Mouse (Mus musculus) embryo, embryonic 10.5 days (tissue): ENCODE results near the gene Cnnm4.

Source experiments
- DNase-seq: peaks from one replicate; pipeline ENCODE4 v3.0.0-alpha.2; 2015; ENCODE audit warnings: low spot score

Cnnm4 gene

DNA sequence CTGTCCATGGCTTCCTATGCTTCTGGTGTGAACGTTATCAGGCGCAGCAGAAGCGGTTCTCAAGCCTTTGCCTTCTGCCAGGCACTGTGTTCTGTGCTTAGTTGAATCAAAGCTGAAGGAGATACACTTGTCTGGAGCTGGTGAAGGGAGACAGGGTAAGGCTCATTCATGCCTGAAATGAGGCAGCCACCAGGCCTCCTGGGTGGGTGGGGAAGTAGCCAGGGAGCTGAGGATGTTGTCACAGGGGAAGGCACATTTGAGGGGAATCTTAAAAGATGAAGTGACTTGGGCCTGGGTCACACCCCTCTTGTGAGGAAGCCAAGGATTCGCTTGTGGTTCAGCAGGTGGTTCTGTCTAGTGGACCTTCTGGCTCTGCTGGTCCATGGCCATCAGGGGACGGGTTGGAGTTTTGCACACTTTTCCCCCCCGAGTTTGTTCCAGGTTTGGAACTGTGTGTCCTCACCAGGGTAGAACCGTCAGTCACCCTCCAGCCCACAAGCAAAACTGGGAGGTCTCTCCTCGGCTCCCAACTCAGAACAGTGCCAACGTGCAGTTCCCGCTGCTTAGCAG lies 1.9 kb downstream of the Cnnm4 start:
- DNase-seq, result no peak

DNA sequence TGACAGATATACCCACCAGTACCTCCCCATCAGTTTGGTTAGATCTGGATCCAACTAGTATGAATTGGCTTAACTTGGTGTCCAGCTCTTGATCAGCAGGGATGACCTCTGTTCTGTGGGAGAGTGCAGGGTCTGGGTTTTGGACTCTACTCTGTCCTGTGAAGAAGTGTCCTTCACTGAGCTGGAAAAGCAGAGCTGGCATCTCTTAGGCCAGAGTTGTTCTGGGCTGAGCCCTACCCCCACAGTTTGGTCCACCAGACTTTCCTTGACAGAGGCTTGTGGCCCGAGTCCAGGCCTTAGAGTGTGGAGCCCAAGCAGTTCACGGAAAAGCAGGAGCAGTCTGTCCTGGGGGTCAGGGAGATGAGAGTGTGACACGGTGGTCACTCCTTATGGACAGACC lies 3.2 kb downstream of the Cnnm4 start:
- no peak for DNase-seq

DNA sequence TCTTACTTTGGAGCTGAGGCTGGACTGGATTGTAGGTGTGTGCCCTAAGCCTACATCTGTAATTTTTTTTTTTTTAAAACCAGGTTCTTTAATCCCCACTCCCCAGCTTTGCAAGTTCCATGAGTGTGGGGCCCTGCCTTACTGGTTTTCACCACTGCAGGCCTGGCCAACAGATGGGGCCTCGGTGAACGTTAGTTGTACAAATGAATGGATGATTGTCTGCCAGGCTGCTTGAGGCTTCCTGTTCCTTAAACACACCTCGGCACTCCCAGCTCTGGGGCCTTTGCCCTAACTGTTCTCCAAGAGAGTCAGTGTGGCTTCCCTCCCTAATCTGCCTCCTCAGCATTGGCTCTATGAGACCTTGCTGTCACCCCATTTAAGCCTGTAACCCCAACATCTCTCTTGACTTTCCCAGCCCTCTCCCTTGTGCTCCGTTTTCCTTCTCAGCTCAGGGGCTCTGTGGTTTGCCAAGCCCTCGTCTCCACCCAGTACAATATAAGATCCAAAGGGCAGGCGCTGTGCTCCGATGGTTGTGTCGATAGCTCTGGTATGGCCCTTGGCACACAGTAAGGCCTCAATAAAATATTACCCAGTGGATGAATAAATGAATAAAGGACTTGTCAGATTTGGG lies 4.2 kb downstream of the Cnnm4 start:
- no peak for DNase-seq

DNA sequence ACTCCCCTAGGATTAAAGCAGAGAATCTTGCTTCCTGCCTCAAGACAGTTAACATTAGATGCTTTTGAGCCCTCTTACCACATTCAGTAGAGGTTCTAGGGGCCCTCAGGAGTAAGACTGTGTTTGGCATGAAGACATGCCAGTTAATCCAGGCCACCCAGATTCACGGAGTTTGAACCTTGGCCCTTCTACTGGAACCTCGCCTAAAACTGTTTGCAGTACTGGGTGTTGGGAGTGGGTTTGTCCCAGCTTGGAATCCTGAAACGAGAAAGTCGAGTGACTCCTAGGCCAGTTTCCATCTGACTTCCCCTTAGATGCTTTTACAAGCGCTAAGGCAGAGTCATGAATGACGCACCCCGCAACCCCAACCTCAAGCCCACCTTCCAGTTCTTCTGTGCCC lies 5.0 kb downstream of the Cnnm4 start:
- no peak for DNase-seq

DNA sequence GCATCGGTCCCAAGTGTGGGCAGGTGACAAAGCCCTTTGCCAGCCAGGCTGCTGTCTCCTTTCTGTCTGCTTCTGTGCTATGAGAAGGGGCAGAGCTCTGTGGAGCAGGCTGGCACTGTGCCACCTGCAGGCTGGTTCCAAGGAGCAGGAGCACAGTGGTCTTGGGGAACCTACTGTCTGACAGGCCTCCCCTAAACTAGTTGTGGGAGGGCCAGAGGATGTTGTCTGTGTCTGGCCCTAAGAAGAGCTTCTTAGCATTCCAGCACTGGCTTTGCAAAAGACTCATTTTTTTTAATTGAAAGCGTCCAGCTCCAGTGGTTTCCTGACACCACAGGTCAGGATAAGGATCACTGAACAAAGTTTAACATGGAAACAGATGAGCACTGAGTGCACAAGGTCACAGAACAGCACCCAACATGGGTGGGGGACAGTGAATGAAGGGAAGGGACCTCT lies 6.9 kb downstream of the Cnnm4 start:
- DNase-seq, result no peak

GRCm38 (mm10) chr1:36479903-36480899 lies 8.8 kb downstream of the Cnnm4 start:
- no peak for DNase-seq

DNA sequence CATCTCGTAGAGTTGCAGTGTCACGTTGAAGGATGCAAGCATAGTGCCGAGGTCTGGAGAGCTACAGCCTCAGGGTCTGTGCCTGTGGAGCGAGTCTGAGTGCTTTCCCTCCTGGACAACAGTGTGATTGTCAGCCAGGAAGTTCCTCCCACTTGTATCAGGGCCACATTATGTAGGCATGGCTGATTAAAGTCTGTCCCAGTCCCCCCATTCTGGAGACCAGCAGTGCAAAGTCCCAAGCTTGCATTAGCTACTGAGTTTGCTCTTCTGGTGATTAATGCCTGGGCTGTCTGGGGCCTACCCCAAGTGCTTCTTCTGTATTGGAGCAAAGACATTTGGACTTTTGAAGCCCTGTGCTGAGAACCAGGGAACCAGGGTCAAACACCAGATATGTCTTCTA lies 12.4 kb downstream of the Cnnm4 start:
- no peak for DNase-seq

DNA sequence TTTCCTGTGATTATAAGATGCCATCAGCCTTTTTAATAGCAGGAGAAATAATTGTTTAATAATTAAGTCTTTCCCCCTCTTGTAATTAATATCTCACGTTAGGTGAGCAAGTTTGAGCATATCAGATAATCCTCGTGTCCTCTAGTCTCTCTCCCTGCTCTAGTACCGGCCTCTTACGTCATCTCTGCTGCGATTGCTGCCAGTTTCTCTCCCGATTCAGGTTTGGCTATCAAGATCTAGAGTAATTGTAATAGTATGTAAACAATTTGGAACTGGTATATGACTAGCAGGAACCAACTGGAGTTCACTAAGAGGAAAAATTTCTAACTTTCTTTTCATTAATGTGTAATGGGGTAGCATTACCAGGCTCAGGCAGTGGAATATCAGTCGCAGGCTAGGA lies 13.7 kb downstream of the Cnnm4 start:
- no peak for DNase-seq

- DNase-seq, result no peak
Observed at GRCm38 (mm10) chr1:36487111-36487510, 15.7 kb downstream of the Cnnm4 start.

DNA sequence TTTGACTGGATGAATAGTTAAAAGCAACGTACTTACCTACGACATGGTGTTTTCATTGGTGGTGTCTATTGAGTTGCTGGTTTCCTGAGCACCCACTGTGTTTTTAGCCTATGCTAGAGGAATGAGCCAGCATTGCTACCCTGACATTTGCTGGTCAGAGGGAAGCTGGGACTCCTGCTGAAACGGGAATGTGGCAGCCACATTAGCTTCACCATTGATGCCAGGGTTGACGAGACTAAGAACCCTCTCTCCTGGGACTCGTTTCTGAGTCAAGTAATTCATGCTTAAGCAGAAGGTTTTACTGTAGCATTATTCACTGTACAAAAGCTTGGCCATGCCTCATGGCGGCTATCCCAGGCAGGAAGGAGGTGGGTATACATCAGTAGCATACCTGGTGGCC lies 18.2 kb downstream of the Cnnm4 start:
- no peak for DNase-seq

- peak; percentile 67 for DNase-seq
Observed at GRCm38 (mm10) chr1:36492416-36493139, 21.2 kb downstream of the Cnnm4 start.

DNA sequence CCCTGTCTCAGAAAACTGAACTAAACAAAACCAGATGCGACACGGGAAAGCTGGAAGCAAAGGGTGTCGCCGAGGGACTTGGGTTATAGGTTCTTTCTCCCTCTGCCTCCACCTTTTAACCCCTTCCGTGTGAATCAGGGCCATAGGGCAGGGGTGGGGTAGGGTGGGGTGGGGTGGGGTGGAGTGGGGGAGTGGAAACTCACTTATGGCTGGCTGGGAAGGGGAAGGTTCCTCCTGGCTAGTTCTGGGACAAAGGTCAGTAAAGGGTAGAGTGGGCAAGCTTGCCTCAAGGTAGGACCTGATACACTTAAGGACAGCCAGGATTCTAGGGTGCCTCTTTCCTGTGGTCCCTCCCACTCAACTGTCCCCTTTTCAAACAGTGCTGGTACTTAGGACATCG lies 21.9 kb downstream of the Cnnm4 start:
- no peak for DNase-seq

DNA sequence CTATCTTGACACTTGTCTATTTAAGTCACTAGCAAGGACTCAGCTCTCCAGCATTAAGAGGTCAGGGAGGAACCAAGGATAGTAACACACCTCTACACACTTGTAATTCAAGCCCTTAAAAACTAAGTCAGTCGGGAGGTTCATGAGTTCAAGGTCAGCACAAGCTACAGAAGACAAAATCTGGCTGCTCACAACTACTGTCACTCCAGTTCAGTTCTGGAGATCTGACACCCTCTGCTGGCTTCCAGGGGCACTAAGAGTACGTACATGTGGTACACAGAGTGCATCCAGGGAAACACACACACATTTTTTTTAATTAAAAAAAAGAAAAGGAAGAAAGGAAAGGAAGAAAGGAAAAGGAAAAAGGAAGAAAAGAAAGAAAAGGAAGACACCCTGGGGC lies 25.3 kb downstream of the Cnnm4 start:
- DNase-seq, result peak; percentile 28

DNA sequence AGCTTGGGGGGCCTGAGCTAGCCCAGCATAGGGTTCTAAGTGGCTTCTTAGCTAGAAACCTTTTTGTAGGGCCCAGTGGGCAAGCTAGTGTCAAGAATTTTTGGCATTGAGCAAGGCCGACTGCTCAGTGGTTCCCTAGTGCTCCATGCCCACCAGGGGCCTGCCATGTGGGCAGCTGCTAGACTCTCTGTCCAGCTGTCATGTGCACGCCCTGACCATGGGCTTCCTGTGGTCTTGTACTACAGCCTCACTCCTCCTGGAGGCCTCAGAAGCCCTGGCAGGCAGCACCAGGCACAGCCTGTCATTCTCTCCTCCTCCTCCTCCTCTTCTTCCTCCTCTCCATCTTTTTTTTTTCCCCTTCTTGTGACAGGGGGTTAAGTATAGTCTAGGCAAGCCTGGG lies 25.9 kb downstream of the Cnnm4 start:
- DNase-seq, result no peak

DNA sequence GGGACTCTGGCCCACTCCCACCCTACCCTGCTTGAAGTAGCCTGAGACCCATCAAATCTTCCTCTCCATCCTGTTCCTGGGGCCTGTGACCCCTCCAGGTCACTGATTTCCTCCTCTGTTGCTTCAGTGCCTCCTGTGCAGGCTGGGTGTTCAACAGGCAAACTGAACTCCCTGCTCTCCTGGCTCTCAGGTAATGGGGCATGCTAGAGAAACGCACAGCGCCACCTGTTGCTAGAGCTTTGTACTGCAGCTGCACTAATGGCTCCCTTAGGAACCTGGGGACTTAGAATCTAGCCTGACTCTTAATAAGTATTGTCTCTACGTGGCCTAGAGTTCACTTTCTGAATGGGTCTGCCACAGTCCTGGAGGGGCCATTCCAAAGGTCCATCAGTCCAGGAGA lies 29.8 kb downstream of the Cnnm4 start:
- DNase-seq, result peak; percentile 82

DNA sequence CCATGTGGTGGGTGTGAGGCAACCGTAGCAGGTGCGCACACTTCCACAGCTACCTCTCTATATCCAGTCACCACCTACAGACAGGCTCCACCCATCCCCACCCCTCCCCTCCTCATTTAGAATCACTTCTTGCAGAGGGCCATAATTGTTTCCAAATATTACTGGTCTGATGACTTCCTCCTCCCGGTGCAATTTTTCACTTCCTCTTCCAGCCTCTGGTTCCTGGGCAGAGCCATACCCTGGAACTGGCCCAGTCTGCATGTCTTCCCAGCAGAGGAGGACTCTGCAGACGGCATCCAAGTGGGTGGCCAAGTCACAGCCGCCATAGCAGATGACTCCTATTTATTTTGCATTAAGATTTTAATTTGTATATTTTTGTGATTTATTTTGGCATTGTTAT lies 36.8 kb downstream of the Cnnm4 start:
- no peak for DNase-seq

- DNase-seq, result peak; percentile 99
Observed at GRCm38 (mm10) chr1:36511289-36512021, 40.0 kb downstream of the Cnnm4 start, which contains the start of gene Cnnm3. TSS of gene Cnnm3 (plus strand) at chr1:36511867.

DNA sequence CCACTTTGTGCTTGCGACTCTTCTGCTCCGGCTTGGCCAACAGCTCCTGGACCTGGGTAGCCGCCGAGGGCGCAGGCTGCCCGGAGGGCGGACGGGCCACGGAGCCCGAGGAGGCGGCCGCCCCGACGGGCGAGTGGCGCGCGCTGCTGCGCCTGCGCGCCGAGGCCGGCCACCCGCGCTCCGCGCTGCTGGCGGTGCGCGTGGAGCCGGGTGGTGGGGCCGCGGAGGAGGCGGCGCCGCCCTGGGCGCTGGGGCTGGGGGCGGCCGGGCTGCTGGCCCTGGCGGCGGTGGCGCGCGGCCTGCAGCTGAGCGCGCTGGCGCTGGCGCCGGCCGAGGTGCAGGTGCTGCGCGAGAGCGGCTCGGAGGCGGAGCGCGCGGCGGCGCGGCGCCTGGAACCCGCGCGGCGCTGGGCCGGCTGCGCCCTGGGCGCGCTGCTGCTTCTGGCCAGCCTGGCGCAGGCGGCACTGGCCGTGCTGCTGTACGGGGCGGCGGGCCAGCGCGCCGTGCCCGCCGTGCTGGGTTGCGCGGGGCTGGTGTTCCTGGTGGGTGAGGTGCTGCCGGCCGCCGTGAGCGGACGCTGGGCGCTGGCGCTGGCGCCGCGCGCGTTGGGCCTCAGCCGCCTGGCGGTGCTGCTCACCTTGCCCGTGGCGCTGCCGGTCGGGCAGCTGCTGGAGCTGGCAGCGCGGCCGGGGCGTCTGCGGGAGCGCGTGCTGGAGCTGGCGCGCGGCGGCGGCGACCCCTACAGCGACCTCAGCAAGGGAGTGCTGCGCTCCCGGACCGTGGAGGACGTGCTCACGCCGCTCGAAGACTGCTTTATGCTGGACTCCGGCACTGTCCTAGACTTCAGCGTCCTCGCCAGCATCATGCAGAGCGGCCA lies 40.9 kb downstream of the Cnnm4 start:
- peak; percentile 56 for DNase-seq

- DNase-seq, result no peak
Observed at GRCm38 (mm10) chr1:36512966-36513280, 41.5 kb downstream of the Cnnm4 start.

- peak; percentile 6 for DNase-seq
Observed at GRCm38 (mm10) chr1:36513310-36513709, 41.9 kb downstream of the Cnnm4 start.

GRCm38 (mm10) chr1:36513718-36514117 lies 42.3 kb downstream of the Cnnm4 start:
- DNase-seq, result peak; percentile 71
